Mouse (Mus musculus) embryonic facial prominence, embryonic 10.5 days (tissue): Measurements from ENCODE around the gene Pdcd1lg2. TPM values are rescaled to one million over a fixed set of nuclear protein-coding genes. Genes with fewer than 3 reads are reported as not detected.
A peak's percentile ranks its signal among the peaks of the same experiment; 100 is the strongest.
"Not testable (repeated sequence)": the region's sequence is repeated elsewhere in the genome, so short reads cannot be mapped to it uniquely, and the experiment has no call there.

Experiments used
- DNase-seq: peaks from one replicate; pipeline ENCODE4 v3.0.0-alpha.2; 2017; ENCODE audit warnings: low spot score
- H3K27ac ChIP-seq: fragments of 300-500 bp; sonication (generic); replicated peaks from 2 replicates; pipeline ENCODE4 v1.5.1; 2016; ENCODE audit warnings: mild to moderate bottlenecking
- H3K27me3 ChIP-seq: fragments of 300-500 bp; sonication (generic); replicated peaks from 2 replicates; pipeline ENCODE4 v1.6.1; 2016; ENCODE audit warnings: low read depth, mild to moderate bottlenecking; ENCODE audit not compliant: poor library complexity, severe bottlenecking
- H3K36me3 ChIP-seq: fragments of 300-500 bp; sonication (generic); replicated peaks from 2 replicates; pipeline ENCODE4 v1.6.1; 2016; ENCODE audit warnings: mild to moderate bottlenecking, moderate library complexity
- H3K4me1 ChIP-seq: fragments of 300-500 bp; sonication (generic); 2 replicates; pipeline ENCODE4 v1.6.1; 2016
- H3K4me3 ChIP-seq: fragments of 300-500 bp; sonication (generic); 2 replicates; pipeline ENCODE4 v1.5.1; 2016; ENCODE audit warnings: mild to moderate bottlenecking, moderate library complexity
- H3K9me3 ChIP-seq: fragments of 300-500 bp; sonication (generic); 2 replicates; pipeline ENCODE4 v1.6.1; 2016; ENCODE audit warnings: mild to moderate bottlenecking
- WGBS: fragments of 180-500 bp; shearing (Covaris S2); methylation state at CpG from one replicate; pipeline ENCODE4 v1.1.7; 2016; 5-methylcytosine and 5-hydroxymethylcytosine counted together
- polyA plus RNA-seq: library from polyadenylated mRNA; unstranded; fragments of >200 nt; fragmentation: Nextera tagmentation; extraction: Ambion mirVana; gene quantifications from 2 replicates; pipeline ENCODE4 v1.2.1, GENCODE M21; 2016

Gene Pdcd1lg2
- polyA plus RNA-seq, 1 experiment from 2014 or later = not detected

- Histone ChIP-seq H3K27ac (no peak overlapping the region; the same call in 1 of the 2 replicates), H3K9me3 (no peaks in the 10 kb centered on the region), H3K27me3 (no peaks in the 10 kb centered on the region), H3K4me1 (peaks cover 20% of the 10 kb centered on the region), H3K36me3 (no peaks in the 10 kb centered on the region), H3K4me3 (no peak overlapping the region)
- peak; percentile 48 for DNase-seq
- WGBS = 67% methylated on average over 6 of the region's 6 CpGs
These were observed 2.0 kb downstream of the Pdcd1lg2 start for GRCm38 (mm10) chr19:29412476-29413420.

- H3K4me3 ChIP-seq = no peak overlapping the region
- DNase-seq = no peak
- H3K27me3 ChIP-seq = no peaks in the 10 kb centered on the region
- H3K27ac ChIP-seq = no peak overlapping the region
- H3K4me1 ChIP-seq = peaks cover 17% of the 10 kb centered on the region
- WGBS = 89% methylated on average over 3 of the region's 3 CpGs
- no peaks in the 10 kb centered on the region for H3K9me3 ChIP-seq
- H3K36me3 ChIP-seq = no peaks in the 10 kb centered on the region
These were observed 3.8 kb downstream of the Pdcd1lg2 start for GRCm38 (mm10) chr19:29414513-29414912.

DNA sequence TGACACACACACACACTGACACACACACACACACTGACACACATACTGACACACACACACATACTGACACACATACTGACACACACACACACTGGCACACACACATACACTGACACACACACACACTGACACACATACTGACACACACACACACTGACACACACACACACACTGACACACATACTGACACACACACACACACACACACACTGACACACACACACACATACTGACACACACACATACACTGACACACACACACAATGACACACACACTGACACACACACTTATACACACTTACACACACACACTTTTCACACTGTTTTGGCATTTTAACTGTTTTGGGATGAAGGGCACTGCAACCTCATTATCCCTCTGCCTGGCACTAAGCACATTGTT lies 4.2 kb downstream of the Pdcd1lg2 start:
- not testable (repeated sequence) for H3K27ac ChIP-seq

GRCm38 (mm10) chr19:29416393-29416902 lies 5.7 kb downstream of the Pdcd1lg2 start:
- no peaks in the 10 kb centered on the region for H3K27me3 ChIP-seq
- H3K4me1 ChIP-seq = peaks cover 17% of the 10 kb centered on the region
- no peak overlapping the region for H3K27ac ChIP-seq
- no peaks in the 10 kb centered on the region for H3K9me3 ChIP-seq
- no peaks in the 10 kb centered on the region for H3K36me3 ChIP-seq
- no peak for DNase-seq
- H3K4me3 ChIP-seq = no peak overlapping the region
- 76% methylated on average over 3 of the region's 3 CpGs for WGBS

More for the DNA sequence above, 4.2 kb downstream of the Pdcd1lg2 start:
- DNase-seq, H3K4me3 ChIP-seq, H3K36me3 ChIP-seq, H3K27me3 ChIP-seq, H3K9me3 ChIP-seq: not testable (repeated sequence)
- H3K4me1 ChIP-seq = peaks cover 17% of the 10 kb centered on the region

- WGBS = 63% methylated on average over 2 of the region's 2 CpGs
- no peak for DNase-seq
- Histone ChIP-seq H3K36me3 (no peaks in the 10 kb centered on the region), H3K4me3 (no peak overlapping the region), H3K27me3 (no peaks in the 10 kb centered on the region), H3K4me1 (peaks cover 17% of the 10 kb centered on the region), H3K27ac (no peak overlapping the region), H3K9me3 (no peaks in the 10 kb centered on the region)
These were observed 6.5 kb downstream of the Pdcd1lg2 start for GRCm38 (mm10) chr19:29417188-29417587.

DNA sequence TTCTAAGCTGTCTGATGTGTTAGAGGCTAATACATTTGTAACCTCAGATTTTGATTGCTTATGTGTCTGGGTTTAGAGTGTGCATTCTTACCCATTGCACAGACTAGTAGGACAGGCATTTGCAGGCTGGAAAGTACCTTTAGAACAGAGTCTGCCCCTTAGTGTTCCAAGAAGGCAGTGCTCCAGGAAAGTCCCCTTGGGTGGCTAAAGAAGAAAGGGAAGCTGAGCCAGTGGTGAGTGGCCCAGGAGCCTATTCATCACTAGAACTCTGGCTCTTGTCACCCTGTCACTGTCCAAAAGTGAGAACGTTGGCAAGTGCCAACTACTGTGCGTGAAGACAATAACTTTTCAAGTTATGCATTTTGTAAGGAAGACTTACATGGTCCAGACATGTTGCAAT lies 7.2 kb downstream of the Pdcd1lg2 start:
- no peaks in the 10 kb centered on the region for H3K27me3 ChIP-seq
- 89% methylated on average over 2 of the region's 2 CpGs for WGBS
- peaks cover 17% of the 10 kb centered on the region for H3K4me1 ChIP-seq
- H3K27ac ChIP-seq = no peak overlapping the region
- H3K9me3 ChIP-seq = no peaks in the 10 kb centered on the region
- no peak for DNase-seq
- no peaks in the 10 kb centered on the region for H3K36me3 ChIP-seq
- no peak overlapping the region for H3K4me3 ChIP-seq

GRCm38 (mm10) chr19:29418661-29419115 lies 8.0 kb downstream of the Pdcd1lg2 start:
- H3K27me3 ChIP-seq = no peaks in the 10 kb centered on the region
- H3K36me3 ChIP-seq = no peaks in the 10 kb centered on the region
- WGBS = 47% methylated on average over 9 of the region's 9 CpGs
- DNase-seq = no peak
- H3K27ac ChIP-seq = no peak overlapping the region
- H3K9me3 ChIP-seq = no peaks in the 10 kb centered on the region
- no peak overlapping the region for H3K4me3 ChIP-seq
- peaks cover 12% of the 10 kb centered on the region for H3K4me1 ChIP-seq

DNA sequence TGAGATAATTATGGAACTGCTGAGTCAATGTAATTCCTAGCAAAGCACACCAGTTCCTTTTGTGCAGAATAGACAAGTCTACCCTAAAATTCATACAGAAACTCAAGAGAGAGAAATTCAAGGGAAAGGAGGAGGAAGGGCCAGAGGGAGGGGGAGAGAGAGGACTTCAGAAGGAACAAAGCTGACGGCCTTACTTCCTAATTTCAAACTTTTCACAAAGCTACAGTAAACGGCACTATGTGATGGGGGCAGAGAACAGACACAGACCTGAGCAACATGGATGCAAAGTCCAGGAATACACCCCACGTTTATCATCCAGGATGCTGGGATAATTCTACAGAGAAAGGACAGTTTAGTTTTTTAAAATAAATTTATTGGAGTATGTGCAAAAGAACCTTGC lies 8.8 kb downstream of the Pdcd1lg2 start:
- no peaks in the 10 kb centered on the region for H3K9me3 ChIP-seq
- WGBS = 70% methylated on average over 3 of the region's 3 CpGs
- H3K27me3 ChIP-seq = no peaks in the 10 kb centered on the region
- peaks cover 12% of the 10 kb centered on the region for H3K4me1 ChIP-seq
- no peak overlapping the region for H3K27ac ChIP-seq
- H3K4me3 ChIP-seq = no peak overlapping the region
- H3K36me3 ChIP-seq = no peaks in the 10 kb centered on the region
- DNase-seq = no peak

- DNase-seq = no peak
- H3K9me3 ChIP-seq = no peaks in the 10 kb centered on the region
- peaks cover 12% of the 10 kb centered on the region for H3K4me1 ChIP-seq
- no peak overlapping the region for H3K27ac ChIP-seq
- H3K27me3 ChIP-seq = no peaks in the 10 kb centered on the region
- H3K4me3 ChIP-seq = no peak overlapping the region
- H3K36me3 ChIP-seq = no peaks in the 10 kb centered on the region
These were observed 9.2 kb downstream of the Pdcd1lg2 start for GRCm38 (mm10) chr19:29419946-29420345.

GRCm38 (mm10) chr19:29420397-29420796 lies 9.7 kb downstream of the Pdcd1lg2 start:
- Histone ChIP-seq H3K9me3 (no peaks in the 10 kb centered on the region), H3K36me3 (no peaks in the 10 kb centered on the region), H3K27me3 (no peaks in the 10 kb centered on the region), H3K4me1 (peaks cover 12% of the 10 kb centered on the region), H3K27ac (no peak overlapping the region), H3K4me3 (no peak overlapping the region)
- no peak for DNase-seq
- 81% methylated on average over 8 of the region's 8 CpGs for WGBS

DNA sequence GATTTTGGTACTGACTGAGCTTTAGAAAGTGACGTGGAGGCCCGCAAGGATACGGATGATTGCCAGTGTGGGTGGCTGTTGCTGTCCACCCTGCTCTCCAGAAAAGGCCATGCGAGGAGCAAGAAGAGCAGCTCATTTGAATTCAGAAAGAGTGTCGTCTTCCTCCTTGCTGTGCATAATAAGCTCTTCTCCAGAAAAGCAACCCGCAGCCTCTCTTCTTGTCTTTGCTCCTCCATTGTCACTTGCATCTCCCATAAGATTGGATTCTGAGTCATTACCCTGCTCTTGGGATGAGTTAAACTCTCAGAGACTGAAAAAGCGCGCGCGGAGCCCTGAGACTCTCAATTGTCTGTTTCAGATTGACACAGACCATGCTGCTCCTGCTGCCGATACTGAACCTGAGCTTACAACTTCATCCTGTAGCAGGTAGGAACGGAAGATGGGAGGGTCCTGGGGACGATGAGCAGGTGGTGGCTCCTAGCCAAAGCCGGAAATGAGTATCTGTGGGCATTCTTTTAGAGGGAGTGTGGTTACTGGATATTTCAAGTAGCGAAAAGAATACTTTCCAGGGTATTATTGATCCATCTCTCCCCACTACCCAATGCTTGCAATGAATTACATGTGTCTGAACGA lies 11.4 kb downstream of the Pdcd1lg2 start:
- no peaks in the 10 kb centered on the region for H3K36me3 ChIP-seq
- WGBS = 87% methylated on average over 16 of the region's 16 CpGs
- H3K27ac ChIP-seq = no peak overlapping the region
- peaks cover 8% of the 10 kb centered on the region for H3K4me1 ChIP-seq
- no peak for DNase-seq
- no peak overlapping the region for H3K4me3 ChIP-seq
- no peaks in the 10 kb centered on the region for H3K27me3 ChIP-seq
- H3K9me3 ChIP-seq = no peaks in the 10 kb centered on the region

GRCm38 (mm10) chr19:29422796-29423195 lies 12.1 kb downstream of the Pdcd1lg2 start:
- 83% methylated on average over 7 of the region's 7 CpGs for WGBS

DNA sequence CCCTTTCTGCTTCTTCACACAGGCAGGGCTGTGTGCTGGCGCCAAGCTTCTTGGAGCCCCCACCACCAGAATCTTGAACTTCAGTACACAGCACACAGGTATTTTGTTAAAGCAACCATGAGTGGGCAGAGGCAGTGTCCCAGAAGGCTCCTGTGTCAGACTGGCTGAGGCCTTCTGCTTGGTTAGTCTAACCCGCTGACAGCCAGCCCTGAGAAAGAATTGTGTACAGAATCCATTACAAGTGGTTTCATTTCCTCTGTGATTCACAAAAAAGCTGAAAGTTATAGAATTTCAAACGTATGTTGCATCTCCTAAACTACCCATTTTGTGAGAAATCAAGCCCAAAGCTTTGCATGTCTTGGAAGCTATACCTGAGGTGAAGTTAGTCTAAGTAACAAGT lies 19.8 kb downstream of the Pdcd1lg2 start:
- H3K27ac ChIP-seq = no peak overlapping the region
- H3K27me3 ChIP-seq = no peaks in the 10 kb centered on the region
- no peaks in the 10 kb centered on the region for H3K36me3 ChIP-seq
- H3K9me3 ChIP-seq = no peaks in the 10 kb centered on the region
- no peak for DNase-seq
- 88% methylated on average over 3 of the region's 3 CpGs for WGBS
- H3K4me3 ChIP-seq = no peak overlapping the region
- H3K4me1 ChIP-seq = no peaks in the 10 kb centered on the region

More at GRCm38 (mm10) chr19:29422796-29423195, 12.1 kb downstream of the Pdcd1lg2 start:
- Histone ChIP-seq H3K36me3 (no peaks in the 10 kb centered on the region), H3K4me1 (peaks cover 5% of the 10 kb centered on the region; the same call in 1 of the 2 replicates), H3K27me3 (no peaks in the 10 kb centered on the region), H3K9me3 (no peaks in the 10 kb centered on the region), H3K4me3 (no peak overlapping the region), H3K27ac (no peak overlapping the region)
- DNase-seq = no peak
